Mouse (Mus musculus) mouse trophoblast stem cell (cell line): ENCODE measurements around the gene Spdye4c.

Experiments used
- in situ Hi-C, 2 experiments: fragments of 300-500 bp; cut with MseI, MboI; formaldehyde crosslinking; loops; 2 replicates in 1 of 2; 3 replicates in 1 of 2; pipeline ENCODE4 v1.15.1; 2025

The Spdye4c gene

DNA sequence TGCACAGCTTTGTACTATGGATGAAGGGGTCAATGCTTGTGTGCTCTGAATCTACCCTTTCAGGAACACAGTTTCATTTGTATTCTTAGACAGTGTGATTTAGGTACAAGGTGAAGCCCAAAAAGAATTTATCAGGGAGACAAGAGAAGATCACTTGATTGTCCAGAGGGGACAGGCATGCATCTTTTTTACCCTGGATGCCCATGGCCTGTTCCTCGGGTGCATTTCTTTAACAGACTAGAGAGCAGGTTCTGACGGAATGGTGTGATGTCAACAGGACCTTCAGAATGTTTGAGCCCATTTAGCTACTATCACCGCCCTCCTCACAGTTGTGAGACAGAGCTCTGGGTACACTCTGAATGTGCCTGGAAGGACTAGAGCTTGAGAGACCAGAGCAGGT is at the start of gene Spdye4c:
Gene Spdye4c (plus strand): TSS at position 301 of the 400 bp plus-strand sequence.
- in situ Hi-C loops, result no loop called here

GRCm38 (mm10) chr2:128543495-128543894 is 47.5 kb upstream of the Spdye4c start:
- in situ Hi-C loops, result no loop called here

GRCm38 (mm10) chr2:128544421-128545137 is 46.4 kb upstream of the Spdye4c start:
- in situ Hi-C loops, result no loop called here

- in situ Hi-C loops, result no loop called here
Measured at GRCm38 (mm10) chr2:128545447-128545846, 45.6 kb upstream of the Spdye4c start.

DNA sequence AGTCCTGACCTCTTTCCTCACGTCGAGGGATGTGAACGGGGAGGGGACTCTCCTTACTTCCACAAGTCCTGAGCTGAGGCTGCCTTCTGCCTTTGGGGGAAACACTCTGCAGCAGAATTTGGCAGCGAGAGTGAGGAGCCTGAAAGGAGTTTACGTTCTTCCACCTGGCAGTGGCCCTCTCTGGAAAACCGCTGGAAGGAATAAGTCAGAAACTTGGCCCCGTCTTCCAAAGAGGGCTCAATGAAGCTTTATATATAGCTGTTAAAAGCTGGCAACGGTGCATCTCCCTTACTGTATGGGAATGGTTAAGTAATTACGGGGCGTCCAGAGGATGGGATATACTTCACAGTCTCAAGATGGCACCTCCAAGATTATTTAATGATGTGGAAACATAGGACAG is 43.9 kb upstream of the Spdye4c start:
- in situ Hi-C loops, result no loop called here

- in situ Hi-C loops, result no loop called here
Measured at GRCm38 (mm10) chr2:128548262-128548661, 42.7 kb upstream of the Spdye4c start.

GRCm38 (mm10) chr2:128549561-128549960 is 41.4 kb upstream of the Spdye4c start:
- in situ Hi-C loops, result no loop called here

DNA sequence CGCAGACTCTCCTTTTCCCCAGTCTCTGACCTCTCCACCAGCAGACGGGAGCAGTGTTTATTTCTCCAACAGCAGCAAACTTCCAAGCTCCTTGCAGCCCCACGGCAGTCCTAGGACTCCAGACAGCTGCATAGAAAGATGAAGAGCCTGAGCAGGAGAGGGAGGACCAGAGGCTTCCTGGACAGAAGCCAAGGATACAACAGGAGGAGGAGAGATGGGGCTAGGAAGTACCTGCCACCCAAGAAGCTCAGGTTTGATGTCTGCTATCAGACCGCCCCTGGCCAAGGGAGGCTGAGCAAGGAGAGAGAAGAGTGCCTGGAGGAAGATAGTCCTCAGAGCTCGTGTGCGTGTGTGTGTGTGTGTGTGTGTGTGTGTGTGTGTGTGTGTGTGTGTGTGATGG is 41.0 kb upstream of the Spdye4c start:
- in situ Hi-C loops, result no loop called here

- in situ Hi-C loops, result no loop called here
Measured at GRCm38 (mm10) chr2:128552080-128552791, 38.8 kb upstream of the Spdye4c start.

GRCm38 (mm10) chr2:128552798-128553720 is 38.0 kb upstream of the Spdye4c start:
- in situ Hi-C loops, result no loop called here

DNA sequence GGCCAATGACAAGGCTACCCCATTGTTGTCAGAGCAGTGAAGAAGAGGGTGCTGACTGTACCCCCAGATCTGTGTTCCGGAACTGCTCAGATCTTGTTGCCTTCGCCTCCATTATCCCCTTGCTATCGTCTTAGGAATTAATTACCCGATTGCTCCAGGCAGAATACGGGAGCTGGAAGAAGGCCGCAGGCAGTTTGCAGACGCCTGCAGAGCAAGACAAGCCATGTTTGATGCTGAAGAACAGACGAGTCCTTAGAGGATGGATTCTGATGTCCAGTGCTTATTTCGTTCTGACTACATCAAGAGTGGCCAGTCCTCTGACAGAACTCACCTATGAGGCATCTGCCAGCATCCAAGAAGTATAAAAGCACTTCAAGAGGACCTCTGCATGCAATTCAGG is 35.9 kb upstream of the Spdye4c start:
- in situ Hi-C loops, result no loop called here

- in situ Hi-C loops, result no loop called here
Measured at GRCm38 (mm10) chr2:128564195-128564594, 26.8 kb upstream of the Spdye4c start.

GRCm38 (mm10) chr2:128565904-128566303 is 25.1 kb upstream of the Spdye4c start:
- in situ Hi-C loops, result loop anchor here in 1 of 2 experiments (5.0 kb wide), 1 partner anchor 154 kb away; no protein-coding TSS in a partner anchor

- in situ Hi-C loops, result loop anchor here in 1 of 2 experiments (5.0 kb wide), 1 partner anchor 154 kb away; no protein-coding TSS in a partner anchor
Measured at GRCm38 (mm10) chr2:128566304-128567147, 24.5 kb upstream of the Spdye4c start.

GRCm38 (mm10) chr2:128568018-128568417 is 23.0 kb upstream of the Spdye4c start:
- in situ Hi-C loops, result loop anchor here in 1 of 2 experiments (5.0 kb wide), 1 partner anchor 156 kb away; no protein-coding TSS in a partner anchor

DNA sequence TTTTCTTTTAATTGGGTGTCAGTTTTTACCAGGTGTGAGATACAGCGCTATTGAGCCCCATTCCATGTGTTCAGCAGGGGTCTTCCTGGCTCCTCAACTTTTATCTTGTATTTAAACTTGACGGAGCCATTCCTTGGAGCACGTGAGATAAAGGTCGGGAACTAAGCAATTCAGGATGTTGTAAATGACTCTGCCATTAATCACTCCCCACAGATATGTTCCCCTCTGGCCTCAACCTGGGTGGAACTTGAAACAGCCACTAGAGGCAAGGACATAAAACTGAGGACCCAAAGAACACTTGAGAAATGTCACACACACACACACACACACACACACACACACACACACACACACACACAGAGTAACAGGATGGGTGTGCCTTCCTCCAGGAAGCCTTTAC is 22.5 kb upstream of the Spdye4c start:
- in situ Hi-C loops, result loop anchor here in 1 of 2 experiments (5.0 kb wide), 1 partner anchor 156 kb away; no protein-coding TSS in a partner anchor

DNA sequence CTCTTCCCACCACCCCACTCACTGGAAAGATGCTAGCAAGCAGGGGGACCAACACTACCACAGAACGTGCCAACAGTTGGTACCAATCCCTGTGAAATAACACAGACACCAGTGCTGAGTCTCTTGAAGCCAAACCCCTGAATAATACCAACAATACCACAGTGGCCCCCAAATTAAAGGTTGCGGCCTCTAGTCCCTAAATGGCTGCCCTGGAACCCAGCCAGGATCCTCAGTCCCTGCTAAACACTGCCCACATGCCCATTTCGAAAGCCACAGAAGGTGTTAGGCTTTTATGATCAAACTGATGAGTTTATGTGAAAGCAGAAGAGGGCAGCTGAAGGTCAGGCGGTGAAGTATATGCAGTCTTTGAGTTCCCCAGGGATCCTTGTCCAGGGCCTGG is 20.0 kb upstream of the Spdye4c start:
- in situ Hi-C loops, result loop anchor here (5.0 kb wide), 2 partner anchors 159 to 449 kb away; no protein-coding TSS in a partner anchor

- in situ Hi-C loops, result loop anchor here (5.0 kb wide), 2 partner anchors 161 to 451 kb away; no protein-coding TSS in a partner anchor
Measured at GRCm38 (mm10) chr2:128572726-128573624, 18.0 kb upstream of the Spdye4c start.

GRCm38 (mm10) chr2:128582881-128583280 is 8.1 kb upstream of the Spdye4c start:
- in situ Hi-C loops, result no loop called here

DNA sequence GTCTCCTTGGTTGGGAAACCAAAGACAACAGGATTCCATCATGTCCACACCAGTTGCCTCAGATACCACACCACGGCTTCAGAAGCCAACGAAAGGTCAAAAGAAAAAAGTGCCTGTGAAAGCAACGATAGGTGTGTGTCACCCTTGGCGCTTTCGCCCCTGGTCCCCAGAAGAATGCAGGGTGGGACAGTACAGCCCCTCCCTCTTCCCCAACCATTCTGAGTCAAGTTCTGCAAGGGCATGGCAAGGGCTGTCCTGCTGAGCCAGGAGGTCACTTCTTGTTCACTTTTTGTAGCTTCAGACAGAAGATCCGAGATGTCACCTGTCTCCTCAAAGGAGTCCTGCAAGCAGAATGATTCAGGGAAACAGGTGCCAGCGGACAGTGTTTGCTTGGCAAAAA is 1.3 kb downstream of the Spdye4c start:
- in situ Hi-C loops, result no loop called here
